Mouse (Mus musculus) MEL (cell line): ENCODE data around the gene Nprl3. TPM values are rescaled to one million over a fixed set of nuclear protein-coding genes. Genes with fewer than 3 reads are reported as not detected.

ENCODE experiments used
- DNase-seq: peaks from one replicate; pipeline ENCODE4 v3.0.0; 2011; ENCODE audit warnings: low read depth, low spot score
- H3K27ac ChIP-seq: 2 replicates; pipeline ENCODE4 v1.5.1; 2012; ENCODE audit warnings: low read depth, mild to moderate bottlenecking, control low read depth, low read length, moderate library complexity; ENCODE audit not compliant: control insufficient read depth
- H3K27me3 ChIP-seq, 2 experiments: fragments of 150-350 bp in 1 of 2; sonication (generic) in 1 of 2; 2 replicates each; pipeline ENCODE4 v1.6.1; 2012; ENCODE audit warnings: low read length in 2 of 2, mild to moderate bottlenecking in 2 of 2, improper control_type of control experiment in 1 of 2, moderate library complexity in 1 of 2; ENCODE audit not compliant: insufficient read depth in 2 of 2, control insufficient read depth in 1 of 2
- H3K36me3 ChIP-seq, 2 experiments: 2 replicates each; pipeline ENCODE4 v1.6.1; 2012 to 2014; ENCODE audit warnings: low read length in 2 of 2, improper control_type of control experiment in 1 of 2, inconsistent platforms in 1 of 2, mild to moderate bottlenecking in 1 of 2; ENCODE audit not compliant: insufficient read depth in 2 of 2, control insufficient read depth in 1 of 2
- H3K4me1 ChIP-seq, 2 experiments: fragments of 150-350 bp in 1 of 2; sonication (generic) in 1 of 2; 2 replicates each; pipeline ENCODE4 v1.6.1; 2012; ENCODE audit warnings: low read length in 2 of 2, improper control_type of control experiment in 1 of 2, mild to moderate bottlenecking in 1 of 2; ENCODE audit not compliant: insufficient read depth in 2 of 2, control insufficient read depth in 1 of 2
- H3K4me3 ChIP-seq, 2 experiments: fragments of 150-350 bp in 1 of 2; sonication (generic) in 1 of 2; 2 replicates each; pipeline ENCODE4 v1.5.1; 2012; ENCODE audit warnings: low read depth in 2 of 2, low read length in 2 of 2, mild to moderate bottlenecking in 2 of 2, moderate library complexity in 2 of 2, control low read depth in 1 of 2, improper control_type of control experiment in 1 of 2; ENCODE audit not compliant: control insufficient read depth in 1 of 2, insufficient read depth in 1 of 2
- H3K79me2 ChIP-seq: 2 replicates; pipeline ENCODE4 v1.6.1; 2012; ENCODE audit warnings: mild to moderate bottlenecking, low read length, moderate library complexity; ENCODE audit not compliant: control insufficient read depth, poor library complexity, insufficient read depth
- H3K9ac ChIP-seq: 2 replicates; pipeline ENCODE4 v1.6.1; 2012; ENCODE audit warnings: low read depth, mild to moderate bottlenecking, control low read depth, low read length, moderate library complexity; ENCODE audit not compliant: control insufficient read depth, poor library complexity, severe bottlenecking
- H3K9me3 ChIP-seq: fragments of 150-350 bp; sonication (generic); replicated peaks from 2 replicates; pipeline ENCODE4 v1.6.1; 2012; ENCODE audit warnings: mild to moderate bottlenecking, low read length, improper control_type of control experiment, moderate library complexity; ENCODE audit not compliant: insufficient read depth
- CHD2 ChIP-seq: IDR thresholded peaks from 2 replicates; pipeline ENCODE4 v1.6.1; 2011; ENCODE audit warnings: low read length, improper control_type of control experiment
- CTCF ChIP-seq, 3 experiments: IDR thresholded peaks in 2 of 3; conservative IDR thresholded peaks in 1 of 3; 2 replicates each; pipeline ENCODE4 v1.5.1; 2011 to 2012; ENCODE audit warnings: low read length in 3 of 3, low read depth in 2 of 3, mild to moderate bottlenecking in 2 of 3, improper control_type of control experiment in 1 of 3, inconsistent platforms in 1 of 3, mixed read lengths in 1 of 3, moderate library complexity in 1 of 3; ENCODE audit not compliant: control insufficient read depth in 1 of 3, insufficient read depth in 1 of 3, poor library complexity in 1 of 3, severe bottlenecking in 1 of 3
- E2F4 ChIP-seq: IDR thresholded peaks from 2 replicates; pipeline ENCODE4 v1.6.1; 2011; ENCODE audit warnings: low read depth, low read length, improper control_type of control experiment, borderline replicate concordance
- EP300 ChIP-seq, 2 experiments: IDR thresholded peaks; 2 replicates each; pipeline ENCODE4 v1.6.1; 2011; ENCODE audit warnings: improper control_type of control experiment in 2 of 2, low read length in 2 of 2, low read depth in 1 of 2, mild to moderate bottlenecking in 1 of 2
- GATA1 ChIP-seq: IDR thresholded peaks from 2 replicates; pipeline ENCODE4 v1.6.1; 2011; ENCODE audit warnings: low read depth, low read length, improper control_type of control experiment
- HCFC1 ChIP-seq: IDR thresholded peaks from 2 replicates; pipeline ENCODE4 v1.6.1; 2012; ENCODE audit warnings: low read depth, mild to moderate bottlenecking, inconsistent platforms, low read length, improper control_type of control experiment, moderate library complexity
- JUND ChIP-seq: IDR thresholded peaks from 2 replicates; pipeline ENCODE4 v1.6.1; 2011; ENCODE audit warnings: low read depth, mild to moderate bottlenecking, improper control_type of control experiment, low read length
- MYC ChIP-seq: IDR thresholded peaks from 2 replicates; pipeline ENCODE4 v1.6.1; 2011; ENCODE audit warnings: low read depth, mild to moderate bottlenecking, low read length, improper control_type of control experiment, moderate library complexity
- NRF1 ChIP-seq: IDR thresholded peaks from 2 replicates; pipeline ENCODE4 v1.6.1; 2014; ENCODE audit warnings: low read depth, mild to moderate bottlenecking, inconsistent platforms, low read length, improper control_type of control experiment, moderate library complexity; ENCODE audit not compliant: poor library complexity, insufficient read depth, severe bottlenecking
- POLR2AphosphoS5 ChIP-seq: IDR thresholded peaks from 2 replicates; pipeline ENCODE4 v1.6.1; 2012; ENCODE audit warnings: low read depth, borderline replicate concordance, mild to moderate bottlenecking, inconsistent platforms, low read length, moderate library complexity, mixed read lengths
- RAD21 ChIP-seq: IDR thresholded peaks from 2 replicates; pipeline ENCODE4 v1.6.1; 2011; ENCODE audit warnings: mild to moderate bottlenecking, low read depth, low read length, improper control_type of control experiment
- RCOR1 ChIP-seq: IDR thresholded peaks from 2 replicates; pipeline ENCODE4 v1.6.1; 2012; ENCODE audit warnings: low read depth, mild to moderate bottlenecking, inconsistent platforms, low read length, improper control_type of control experiment
- SMC3 ChIP-seq: IDR thresholded peaks from 2 replicates; pipeline ENCODE4 v1.6.1; 2011; ENCODE audit warnings: low read depth, low read length, improper control_type of control experiment
- TAL1 ChIP-seq: IDR thresholded peaks from 2 replicates; pipeline ENCODE4 v1.6.1; 2012; ENCODE audit warnings: mild to moderate bottlenecking, inconsistent platforms, low read length, moderate library complexity, mixed read lengths
- TBP ChIP-seq: IDR thresholded peaks from 2 replicates; pipeline ENCODE4 v1.8.0; 2011; ENCODE audit warnings: low read depth, low read length, improper control_type of control experiment
- TCF12 ChIP-seq: IDR thresholded peaks from 2 replicates; pipeline ENCODE4 v1.6.1; 2014; ENCODE audit warnings: low read depth, mild to moderate bottlenecking, inconsistent platforms, low read length, improper control_type of control experiment, moderate library complexity
- USF1 ChIP-seq: IDR thresholded peaks from 2 replicates; pipeline ENCODE4 v1.6.1; 2014; ENCODE audit warnings: low read depth, mild to moderate bottlenecking, inconsistent platforms, low read length, improper control_type of control experiment, moderate library complexity
- ZKSCAN1 ChIP-seq: IDR thresholded peaks from 2 replicates; pipeline ENCODE4 v1.6.1; 2012; ENCODE audit warnings: low read depth, mild to moderate bottlenecking, inconsistent platforms, low read length, improper control_type of control experiment, moderate library complexity
- ZMIZ1 ChIP-seq: IDR thresholded peaks from 2 replicates; pipeline ENCODE4 v1.6.1; 2012; ENCODE audit warnings: low read depth, mild to moderate bottlenecking, inconsistent platforms, low read length, improper control_type of control experiment, moderate library complexity
- polyA plus RNA-seq, 2 experiments: library from polyadenylated mRNA; stranded (reverse) in 1 of 2; unstranded in 1 of 2; fragments of >175 nt in 1 of 2; fragments of >200 nt in 1 of 2; gene quantifications; 2 replicates each; pipeline versions ENCODE4 v1.2.1 to v1.2.4; 2012; ENCODE audit warnings: low replicate concordance in 2 of 2, low read depth in 1 of 2; ENCODE audit not compliant: insufficient read length in 2 of 2, insufficient read depth in 1 of 2, missing spikeins in 1 of 2
- total RNA-seq: library from RNA; depleted of rRNA; stranded (reverse); fragments of 300-350 nt; gene quantifications from 2 replicates; pipeline ENCODE4 v1.2.3, GENCODE M21; 2012

Nprl3 gene
- total and polyA plus RNA-seq, 3 experiments = 14.1 to 18.4 TPM; not detected in 1

DNA sequence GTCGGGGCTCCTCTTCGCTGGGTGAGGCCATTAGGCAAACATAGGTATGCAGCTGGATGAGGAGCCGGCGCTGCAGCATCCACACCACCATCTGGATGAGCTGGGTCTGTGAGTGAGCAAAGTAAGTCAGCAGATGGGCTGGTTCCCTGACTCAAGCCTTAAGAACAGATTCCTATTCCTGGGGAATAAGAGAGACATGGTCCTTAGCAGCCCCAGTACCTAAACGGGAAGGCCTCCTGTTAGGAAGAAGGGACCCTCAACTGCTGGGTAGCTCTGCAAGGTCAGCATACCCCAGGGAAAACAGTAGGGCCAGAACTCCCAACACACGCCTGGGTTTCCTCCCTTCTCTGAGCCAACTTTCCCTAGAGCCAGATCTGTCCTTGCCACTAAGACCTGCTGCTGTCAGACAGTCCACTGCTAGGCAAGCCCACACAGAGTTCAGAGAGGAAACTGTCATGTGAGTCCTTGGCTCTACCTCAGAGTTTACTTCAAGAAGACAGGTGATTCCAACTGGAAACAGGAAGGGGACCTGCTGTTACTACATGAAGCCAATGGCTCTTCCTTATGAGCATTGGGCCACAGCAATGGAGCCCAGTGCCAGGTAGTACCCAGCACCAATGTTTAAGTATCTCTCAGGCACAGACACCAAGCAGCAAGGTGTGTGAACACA lies 32.6 kb downstream of the Nprl3 start:
- Histone ChIP-seq H3K36me3 (peaks cover 0 to 9% of the 10 kb centered on the region in 2 experiments; a peak in 3 of 4 replicates), H3K27me3 (no peaks in the 10 kb centered on the region), H3K27ac (no peak overlapping the region), H3K9me3 (no peaks in the 10 kb centered on the region), H3K79me2 (no peaks in the 10 kb centered on the region), H3K4me3 (no peak overlapping the region), H3K4me1 (peaks cover 6 to 14% of the 10 kb centered on the region in 2 experiments), H3K9ac (no peak overlapping the region)
- DNase-seq = no peak
- TF ChIP-seq CTCF (IDR thresholded peaks at IDR 0.05 in 2 of 3, conservative IDR thresholded peaks at IDR 0.05 in 1 of 3; ENCODE audit: control insufficient read depth in 1 of 3, insufficient read depth in 1 of 3, low read depth in 2 of 3, low read length in 3 of 3, poor library complexity in 1 of 3, severe bottlenecking in 1 of 3) (no peak), POLR2AphosphoS5 (no peak), ZKSCAN1 (no peak), NRF1 (no peak), CHD2 (no peak), TAL1 (no peak), RCOR1 (no peak), TCF12 (no peak), RAD21 (no peak), JUND (no peak)

GRCm38 (mm10) chr11:32233895-32234294 lies 33.6 kb downstream of the Nprl3 start:
- Histone ChIP-seq H3K36me3 (peaks cover 0 to 9% of the 10 kb centered on the region in 2 experiments; a peak in 3 of 4 replicates), H3K27ac (no peak overlapping the region)

GRCm38 (mm10) chr11:32232848-32233247 lies 34.7 kb downstream of the Nprl3 start:
- Histone ChIP-seq H3K4me1 (peaks cover 6 to 14% of the 10 kb centered on the region in 2 experiments), H3K27me3 (no peaks in the 10 kb centered on the region), H3K27ac (no peak overlapping the region), H3K9ac (no peak overlapping the region), H3K79me2 (no peaks in the 10 kb centered on the region), H3K9me3 (no peaks in the 10 kb centered on the region)
- DNase-seq = no peak
- TF ChIP-seq EP300 (IDR thresholded peaks at IDR 0.05; ENCODE audit: low read depth in 1 of 2, low read length in 2 of 2) = no peak
- TF ChIP-seq GATA1 = no peak
- TF ChIP-seq CTCF (IDR thresholded peaks at IDR 0.05 in 2 of 3, conservative IDR thresholded peaks at IDR 0.05 in 1 of 3; ENCODE audit: control insufficient read depth in 1 of 3, insufficient read depth in 1 of 3, low read depth in 2 of 3, low read length in 3 of 3, poor library complexity in 1 of 3, severe bottlenecking in 1 of 3) = no peak
- no peak for TF ChIP-seq TBP
- no peak for TF ChIP-seq POLR2AphosphoS5
- no peak for TF ChIP-seq RCOR1
- no peak for TF ChIP-seq USF1
- no peak for TF ChIP-seq SMC3
- TF ChIP-seq ZMIZ1 = no peak
- TF ChIP-seq E2F4 = no peak
- no peak for TF ChIP-seq MYC
- TF ChIP-seq, all 39 proteins: peak for 0
- Histone ChIP-seq H3K36me3 (peaks cover 0 to 9% of the 10 kb centered on the region in 2 experiments; a peak in 3 of 4 replicates), H3K4me3 (no peak overlapping the region)

More at GRCm38 (mm10) chr11:32233895-32234294, 33.6 kb downstream of the Nprl3 start:
- Histone ChIP-seq H3K4me1 (peaks cover 6 to 14% of the 10 kb centered on the region in 2 experiments), H3K79me2 (no peaks in the 10 kb centered on the region), H3K27me3 (no peaks in the 10 kb centered on the region), H3K9ac (no peak overlapping the region), H3K9me3 (no peaks in the 10 kb centered on the region), H3K4me3 (no peak overlapping the region)
- no peak for DNase-seq
- no peak for TF ChIP-seq ZMIZ1
- no peak for TF ChIP-seq HCFC1
- no peak for TF ChIP-seq GATA1
